Mouse (Mus musculus) stomach, postnatal 0 days (tissue): ENCODE data around the gene Hnrnph1. TPM values are rescaled to one million over a fixed set of nuclear protein-coding genes. Genes with fewer than 3 reads are reported as not detected.

ENCODE experiments used
- ATAC-seq: fragments of 200-750 bp; cut with Nextera tagmentation; 2 replicates; pipeline ENCODE4 v1.8.0; 2017; ENCODE audit not compliant: low FRiP score, low TSS enrichment
- DNase-seq: peaks from one replicate; pipeline ENCODE4 v3.0.0-alpha.2; 2016; ENCODE audit warnings: low spot score
- H3K27ac ChIP-seq: fragments of 300-500 bp; sonication (generic); replicated peaks from 2 replicates; pipeline ENCODE4 v1.5.1; 2014; ENCODE audit warnings: mild to moderate bottlenecking, control low read depth
- H3K27me3 ChIP-seq: fragments of 300-500 bp; sonication (generic); 2 replicates; pipeline ENCODE4 v1.6.1; 2014; ENCODE audit warnings: low read length; ENCODE audit not compliant: control insufficient read depth, insufficient read depth
- H3K36me3 ChIP-seq: fragments of 300-500 bp; sonication (generic); 2 replicates; pipeline ENCODE4 v1.6.1; 2014; ENCODE audit warnings: low read length, mixed read lengths; ENCODE audit not compliant: control insufficient read depth, insufficient read depth
- H3K4me1 ChIP-seq: fragments of 300-500 bp; sonication (generic); replicated peaks from 2 replicates; pipeline ENCODE4 v1.6.1; 2014; ENCODE audit warnings: antibody characterized with exemption; ENCODE audit not compliant: control insufficient read depth, insufficient read depth
- H3K4me2 ChIP-seq: fragments of 300-500 bp; sonication (generic); replicated peaks from 2 replicates; pipeline ENCODE4 v1.6.1; 2014; ENCODE audit warnings: low read depth, mild to moderate bottlenecking, control low read depth, moderate library complexity
- H3K4me3 ChIP-seq: fragments of 300-500 bp; sonication (generic); 2 replicates; pipeline ENCODE4 v1.5.1; 2014; ENCODE audit warnings: low read depth, low read length, control low read depth
- H3K9ac ChIP-seq: fragments of 300-500 bp; sonication (generic); 2 replicates; pipeline ENCODE4 v1.6.1; 2014; ENCODE audit warnings: mild to moderate bottlenecking, low read length, control low read depth, mixed read lengths
- H3K9me3 ChIP-seq: fragments of 300-500 bp; sonication (generic); 2 replicates; pipeline ENCODE4 v1.6.1; 2016; ENCODE audit warnings: low read length; ENCODE audit not compliant: control insufficient read depth
- CTCF ChIP-seq: IDR thresholded peaks from 2 replicates; pipeline ENCODE4 v1.5.1; 2016; ENCODE audit warnings: antibody characterized with exemption, low read depth, mild to moderate bottlenecking, moderate library complexity
- EP300 ChIP-seq: optimal IDR thresholded peaks from 2 replicates; pipeline ENCODE3; 2016; ENCODE audit warnings: antibody characterized with exemption
- WGBS: fragments of 180-500 bp; shearing (Covaris S2); extraction: QIAGEN DNeasy Blood & Tissue Kit; methylation state at CpG from one replicate; pipeline ENCODE4 v1.1.7; 2014; 5-methylcytosine and 5-hydroxymethylcytosine counted together
- microRNA counts: library from miRNA; unstranded; fragments of <30 nt; microRNA quantifications from one replicate; lab custom pipeline; 2015
- microRNA-seq: library from miRNA; unstranded; fragments of <30 nt; microRNA quantifications from one replicate; pipeline ENCODE4, GENCODE M21; 2016
- polyA plus RNA-seq: library from polyadenylated mRNA; unstranded; fragments of >200 nt; fragmentation: Nextera tagmentation; extraction: Ambion mirVana; gene quantifications from 2 replicates; pipeline ENCODE4 v1.2.1, GENCODE M21; 2015

Gene Hnrnph1
- polyA plus RNA-seq, 1 experiment from 2014 or later = 115 TPM

- Histone ChIP-seq H3K27me3 (no peaks in the 10 kb centered on the region), H3K4me3 (no peak overlapping the region), H3K9ac (no peak overlapping the region), H3K4me1 (no peaks in the 10 kb centered on the region), H3K4me2 (no peak overlapping the region), H3K36me3 (no peaks in the 10 kb centered on the region), H3K27ac (no peak overlapping the region), H3K9me3 (no peaks in the 10 kb centered on the region)
- WGBS = 87% methylated on average over 5 of the region's 5 CpGs
- ATAC-seq (no peak), DNase-seq (no peak)
- no peak for TF ChIP-seq EP300
- no peak for TF ChIP-seq CTCF
Measured at GRCm38 (mm10) chr11:50432896-50433295, 56.1 kb downstream of the Hnrnph1 start.

MicroRNA genes within 50 kb of the gene (microRNA counts, 519-probe panel; counts per million panel counts)
- not detected for microRNA mmu-miR-804 (lab: Ali Mortazavi, UCI)

Small RNAs within 50 kb of the gene (microRNA-seq; reads per million reads assigned to microRNA genes)
- gene Mir804 = not detected

Other genes with a start within 250 kb of the Hnrnph1 start
- 13.9 and 14.5 TPM in 2 replicates for gene Tbc1d9b, start 245.6 kb upstream of the Hnrnph1 start, polyA plus RNA-seq
- gene Mrnip, start 202.5 kb upstream of the Hnrnph1 start, polyA plus RNA-seq = 6.1 and 6.2 TPM in 2 replicates
- 211 and 220 TPM in 2 replicates for gene Sqstm1, start 166.2 kb upstream of the Hnrnph1 start, polyA plus RNA-seq
- gene Mgat4b, start 166.1 kb upstream of the Hnrnph1 start, polyA plus RNA-seq = 30.8 and 32.6 TPM in 2 replicates
- 13.2 and 13.8 TPM in 2 replicates for gene Ltc4s, start 138.4 kb upstream of the Hnrnph1 start, polyA plus RNA-seq
- gene Maml1, start 84.7 kb upstream of the Hnrnph1 start, polyA plus RNA-seq = 2.4 TPM in 2 replicates
- gene Canx, start 51.3 kb upstream of the Hnrnph1 start, polyA plus RNA-seq = 171 and 181 TPM in 2 replicates
- 0.15 and 0.28 TPM in 2 replicates for gene Cby3, start 22.5 kb upstream of the Hnrnph1 start, polyA plus RNA-seq
- 18.7 and 22.8 TPM in 2 replicates for gene Rufy1, start 54.1 kb downstream of the Hnrnph1 start, polyA plus RNA-seq
- gene Adamts2, start 225.1 kb downstream of the Hnrnph1 start, polyA plus RNA-seq = 10.3 and 12.2 TPM in 2 replicates